Mouse (Mus musculus) thymus, adult 2 months (tissue): ENCODE results near the gene Rbms1.

ENCODE experiments used
- CTCF ChIP-seq: fragments of 200-500 bp; IDR thresholded peaks from 2 replicates; pipeline ENCODE4 v1.5.1; 2012; ENCODE audit warnings: mild to moderate bottlenecking, control low read depth, low read length, moderate library complexity, borderline replicate concordance; ENCODE audit not compliant: control insufficient read depth, poor library complexity, insufficient read depth; ENCODE audit errors: extremely low read depth
- POLR2A ChIP-seq: fragments of 200-500 bp; IDR thresholded peaks from 2 replicates; pipeline ENCODE4 v1.6.1; 2012; ENCODE audit warnings: mild to moderate bottlenecking, low read length, control low read depth, moderate library complexity; ENCODE audit not compliant: control insufficient read depth, poor library complexity, insufficient read depth; ENCODE audit errors: extremely low read depth

DNA sequence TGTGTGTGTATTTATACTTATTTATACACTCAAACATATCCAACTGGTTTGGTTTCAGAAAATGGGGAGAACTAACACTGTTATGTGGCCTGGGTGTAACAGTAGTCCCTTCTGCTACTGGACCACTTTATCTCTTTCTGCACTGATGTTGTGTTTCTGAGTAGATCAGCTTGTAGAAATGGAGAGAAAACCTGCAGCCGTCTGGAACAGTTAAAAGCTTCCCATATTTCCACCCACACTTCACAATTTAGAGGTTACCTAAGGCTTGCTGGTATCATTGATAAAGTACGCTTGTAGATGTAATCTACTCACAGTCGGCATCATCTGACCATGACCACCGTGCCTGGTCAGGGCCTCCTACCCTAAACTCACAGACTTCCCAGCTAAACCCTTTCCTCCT, 123.5 kb downstream of the Rbms1 start:
- TF ChIP-seq CTCF (no peak), POLR2A (no peak)
